Mouse (Mus musculus) ES-E14 (cell line): ENCODE measurements around the gene Ptprcap. TPM values are rescaled to one million over a fixed set of nuclear protein-coding genes. Genes with fewer than 3 reads are reported as not detected.

Experiments
- DNase-seq: peaks from one replicate; pipeline ENCODE4 v3.0.0-alpha.2; 2013; ENCODE audit warnings: low read depth, low spot score
- H3K27ac ChIP-seq: 2 replicates; pipeline ENCODE4 v1.5.1; 2012; ENCODE audit warnings: low read depth, mild to moderate bottlenecking, low read length, moderate library complexity, mixed read lengths; ENCODE audit not compliant: poor library complexity, insufficient read depth, severe bottlenecking
- H3K36me3 ChIP-seq: 2 replicates; pipeline ENCODE4 v1.6.1; 2012; ENCODE audit warnings: mild to moderate bottlenecking, low read length, moderate library complexity, mixed read lengths; ENCODE audit not compliant: control insufficient read depth, poor library complexity, insufficient read depth, severe bottlenecking
- H3K4me1 ChIP-seq, 2 experiments: fragments of 150-350 bp in 1 of 2; sonication (generic) in 1 of 2; 2 replicates each; pipeline ENCODE4 v1.6.1; 2012; ENCODE audit warnings: low read length in 2 of 2, mild to moderate bottlenecking in 1 of 2, mixed read lengths in 1 of 2; ENCODE audit not compliant: control insufficient read depth in 2 of 2, insufficient read depth in 2 of 2, poor library complexity in 1 of 2
- H3K4me3 ChIP-seq, 2 experiments: fragments of 150-350 bp in 1 of 2; sonication (generic) in 1 of 2; 2 replicates each; pipeline ENCODE4 v1.5.1; 2012; ENCODE audit warnings: low read length in 2 of 2, low read depth in 1 of 2, mild to moderate bottlenecking in 1 of 2, mixed read lengths in 1 of 2; ENCODE audit not compliant: insufficient read depth in 1 of 2, poor library complexity in 1 of 2, severe bottlenecking in 1 of 2
- H3K9ac ChIP-seq: 2 replicates; pipeline ENCODE4 v1.6.1; 2012; ENCODE audit warnings: low read depth, mild to moderate bottlenecking, low read length, mixed read lengths; ENCODE audit not compliant: poor library complexity, insufficient read depth, severe bottlenecking
- H3K9me3 ChIP-seq: fragments of 150-350 bp; sonication (generic); 2 replicates; pipeline ENCODE4 v1.6.1; 2012; ENCODE audit warnings: low read depth, mild to moderate bottlenecking, low read length; ENCODE audit not compliant: control insufficient read depth, insufficient read depth
- CHD2 ChIP-seq: IDR thresholded peaks from 2 replicates; pipeline ENCODE4 v1.6.1; 2014; ENCODE audit warnings: mild to moderate bottlenecking, low read depth, low read length, inconsistent platforms
- HCFC1 ChIP-seq: IDR thresholded peaks from 2 replicates; pipeline ENCODE4 v1.6.1; 2012; ENCODE audit warnings: low read length, inconsistent platforms, borderline replicate concordance; ENCODE audit not compliant: insufficient read depth
- MAFK ChIP-seq: IDR thresholded peaks from 2 replicates; pipeline ENCODE4 v1.6.1; 2014; ENCODE audit warnings: mild to moderate bottlenecking, low read depth, low read length, inconsistent platforms; ENCODE audit not compliant: insufficient read depth
- ZC3H11A ChIP-seq: IDR thresholded peaks from 2 replicates; pipeline ENCODE4 v1.6.1; 2012; ENCODE audit warnings: low read depth, mild to moderate bottlenecking, inconsistent platforms, low read length, borderline replicate concordance
- ZNF384 ChIP-seq: IDR thresholded peaks from 2 replicates; pipeline ENCODE4 v1.6.1; 2012; ENCODE audit warnings: low read depth, low read length, inconsistent platforms
- in situ Hi-C, 2 experiments: fragments of 600-800 bp; cut with MboI; formaldehyde crosslinking; loops; one replicate each; pipeline ENCODE4 v1.15.1; 2025; ENCODE audit warnings: low sequenced_read_pairs in 2 of 2, inconsistent platforms in 1 of 2; ENCODE audit not compliant: unreplicated experiment in 2 of 2
- total RNA-seq: library from RNA; depleted of rRNA; stranded (reverse); fragments of 300-350 nt; gene quantifications from 2 replicates; pipeline ENCODE4 v1.2.3, GENCODE M21; 2012

Gene Ptprcap
- total RNA-seq, 1 experiment = 9.5 TPM

- no peak overlapping the region for H3K27ac ChIP-seq
- DNase-seq = no peak
- TF ChIP-seq ZNF384 (no peak), ZC3H11A (no peak), CHD2 (no peak), HCFC1 (no peak), MAFK (no peak)
Measured at GRCm38 (mm10) chr19:4144550-4145498, 8.6 kb upstream of the Ptprcap start.

DNA sequence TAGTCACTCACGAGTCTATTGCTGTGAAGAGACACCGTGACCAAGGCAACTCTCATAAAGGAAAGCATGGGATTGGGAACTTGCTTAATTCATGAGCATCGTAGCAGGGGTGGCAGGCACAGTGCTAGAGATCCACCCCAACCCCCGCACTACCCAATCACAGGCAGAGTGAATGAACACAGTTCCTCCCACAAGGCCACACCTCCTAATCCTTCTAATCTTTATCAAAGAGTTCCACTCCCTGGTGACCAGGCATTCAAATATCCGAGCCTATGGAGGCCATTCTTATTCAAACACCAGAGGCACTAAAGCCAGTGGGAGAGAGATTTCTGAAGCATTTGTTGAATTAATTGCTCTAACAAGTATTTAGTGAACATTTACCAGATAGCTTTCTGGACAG, 7.5 kb upstream of the Ptprcap start:
- Histone ChIP-seq H3K36me3 (peaks cover 11% of the 10 kb centered on the region; the same call in 1 of the 2 replicates), H3K27ac (no peak overlapping the region), H3K9me3 (no peaks in the 10 kb centered on the region), H3K9ac (no peak overlapping the region), H3K4me3 (no peak overlapping the region), H3K4me1 (peaks cover 3 to 25% of the 10 kb centered on the region in 2 experiments; a peak in 3 of 4 replicates)
- no peak for TF ChIP-seq HCFC1
- TF ChIP-seq CHD2 = no peak
- no peak for TF ChIP-seq ZC3H11A
- TF ChIP-seq ZNF384 = no peak
- no peak for TF ChIP-seq MAFK
- DNase-seq = no peak
- in situ Hi-C loops = no loop called here

More at GRCm38 (mm10) chr19:4144550-4145498, 8.6 kb upstream of the Ptprcap start:
- H3K9me3 ChIP-seq = no peaks in the 10 kb centered on the region
- H3K36me3 ChIP-seq = peaks cover 1% of the 10 kb centered on the region; the same call in 1 of the 2 replicates
- peaks cover 3 to 18% of the 10 kb centered on the region in 2 experiments; a peak in 2 of 4 replicates for H3K4me1 ChIP-seq
- H3K9ac ChIP-seq = no peak overlapping the region
- in situ Hi-C loops = no loop called here
- H3K4me3 ChIP-seq = no peak overlapping the region

GRCm38 (mm10) chr19:4146366-4147021, 6.9 kb upstream of the Ptprcap start:
- no peak overlapping the region for H3K9ac ChIP-seq
- no peak for TF ChIP-seq ZC3H11A
- no peak for TF ChIP-seq CHD2
- no peak for TF ChIP-seq ZNF384
- no peak for TF ChIP-seq HCFC1
- TF ChIP-seq MAFK = no peak
- H3K27ac ChIP-seq = no peak overlapping the region
- peaks cover 16% of the 10 kb centered on the region; the same call in 1 of the 2 replicates for H3K36me3 ChIP-seq
- in situ Hi-C loops = no loop called here
- no peak overlapping the region for H3K4me3 ChIP-seq
- peaks cover 3 to 29% of the 10 kb centered on the region in 2 experiments for H3K4me1 ChIP-seq
- no peaks in the 10 kb centered on the region for H3K9me3 ChIP-seq
- DNase-seq = no peak

- no peak overlapping the region for H3K4me3 ChIP-seq
- DNase-seq = no peak
- in situ Hi-C loops = no loop called here
- TF ChIP-seq CHD2 (no peak), ZC3H11A (no peak), HCFC1 (no peak), MAFK (no peak), ZNF384 (no peak)
- peaks cover 3 to 32% of the 10 kb centered on the region in 2 experiments for H3K4me1 ChIP-seq
- H3K27ac ChIP-seq = no peak overlapping the region
- H3K9ac ChIP-seq = no peak overlapping the region
- no peaks in the 10 kb centered on the region for H3K9me3 ChIP-seq
- peaks cover 17% of the 10 kb centered on the region; the same call in 1 of the 2 replicates for H3K36me3 ChIP-seq
Measured at GRCm38 (mm10) chr19:4147022-4147405, 6.4 kb upstream of the Ptprcap start.
